Mouse (Mus musculus): ENCODE measurements around the gene Mrc2.

DNA sequence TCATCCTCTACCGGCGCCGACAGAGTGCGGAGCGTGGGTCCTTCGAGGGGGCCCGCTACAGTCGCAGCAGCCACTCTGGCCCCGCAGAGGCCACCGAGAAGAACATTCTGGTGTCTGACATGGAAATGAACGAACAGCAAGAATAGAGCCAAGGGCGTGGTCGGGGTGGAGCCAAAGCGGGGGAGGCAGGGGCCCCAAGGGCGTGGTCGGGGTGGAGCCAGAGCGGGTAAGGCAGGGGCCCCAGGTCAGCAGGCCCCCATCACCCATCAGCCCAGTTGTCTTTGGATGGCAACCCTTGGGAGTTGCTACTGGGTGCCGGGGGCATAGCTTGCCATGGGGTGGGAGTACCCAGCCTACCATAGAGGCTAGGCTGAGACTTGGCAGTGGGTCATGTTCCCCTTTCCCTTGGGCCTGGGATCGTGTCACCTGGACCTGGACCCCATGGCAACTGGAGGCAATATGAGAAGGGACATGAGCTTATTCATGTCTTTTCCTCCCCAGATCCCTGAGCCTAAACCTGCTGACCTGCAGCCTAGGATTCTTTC lies 57.4 kb downstream of the Mrc2 start:
- no peak for TF ChIP-seq CTCF (IDR thresholded peaks at IDR 0.05; ENCODE audit: control insufficient read depth, insufficient read depth, insufficient replicate concordance, low read depth, low read length)
- TF ChIP-seq POLR2A (IDR thresholded peaks at IDR 0.05; ENCODE audit: control insufficient read depth, low read depth, low read length) = no peak

Measured in testis, adult 2 months (tissue).